Mouse (Mus musculus): ENCODE measurements around the gene Nhlrc4.

Gene Nhlrc4

DNA sequence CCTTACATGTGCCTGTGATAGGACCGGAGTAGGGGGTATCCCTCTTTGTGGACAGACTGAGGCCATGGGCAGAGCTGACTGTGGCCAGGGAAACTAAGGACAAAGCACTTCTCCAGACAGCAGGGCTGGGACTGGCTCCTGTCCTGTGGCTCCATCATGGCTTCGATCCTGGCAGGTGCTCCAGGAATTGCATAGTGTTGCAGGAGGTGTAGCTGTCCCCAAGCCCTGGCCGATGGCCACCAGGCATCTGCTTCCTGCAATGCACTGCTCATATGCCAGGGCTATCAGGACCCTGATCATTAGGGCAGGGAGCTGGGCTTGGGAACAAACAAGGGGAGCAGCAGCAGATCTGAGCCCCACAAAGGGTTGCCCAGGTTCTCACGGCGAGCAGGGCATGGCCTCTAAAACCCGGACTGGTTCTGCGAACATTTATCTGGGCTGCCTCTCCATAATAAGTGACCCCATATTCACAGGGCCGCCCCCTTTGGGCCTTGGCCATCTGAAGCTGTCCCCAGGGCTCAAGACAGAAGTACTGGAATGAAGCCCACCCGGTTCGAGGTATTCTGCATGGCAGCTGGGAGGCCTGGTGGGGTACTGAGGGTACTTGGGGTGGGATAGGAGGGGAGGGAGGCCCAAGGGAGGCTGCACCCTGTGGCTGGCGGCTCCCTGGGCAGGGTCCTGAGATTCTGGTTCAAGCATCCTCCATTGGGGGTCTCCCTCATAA, 14.2 kb upstream of the Nhlrc4 start:
- DNase-seq (ENCODE audit: inconsistent ontology term), result no peak

DNA sequence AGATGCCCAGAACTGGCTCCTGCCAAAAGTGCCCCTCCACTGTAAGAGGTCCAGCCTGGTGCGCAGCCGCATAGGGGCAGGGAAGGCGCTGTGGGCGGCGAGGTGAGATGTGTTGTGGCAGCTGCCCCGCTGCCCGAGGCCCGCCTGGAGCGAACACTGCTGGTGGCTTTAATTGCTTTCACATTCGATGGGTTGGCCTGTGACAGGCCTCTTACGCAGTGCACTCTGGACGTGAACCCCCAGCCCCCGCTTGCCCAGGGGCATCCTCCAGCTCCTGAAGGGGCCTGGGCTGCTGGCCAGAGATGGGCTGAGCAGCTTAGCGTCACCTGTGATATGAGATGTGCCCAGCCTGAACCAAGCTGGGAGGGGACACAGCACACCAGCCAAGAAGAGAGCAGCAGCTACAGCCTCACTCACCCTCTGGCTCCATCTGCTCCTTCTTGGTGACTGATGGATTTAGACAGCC, 12.9 kb upstream of the Nhlrc4 start:
- no peak for DNase-seq (ENCODE audit: inconsistent ontology term)

DNA sequence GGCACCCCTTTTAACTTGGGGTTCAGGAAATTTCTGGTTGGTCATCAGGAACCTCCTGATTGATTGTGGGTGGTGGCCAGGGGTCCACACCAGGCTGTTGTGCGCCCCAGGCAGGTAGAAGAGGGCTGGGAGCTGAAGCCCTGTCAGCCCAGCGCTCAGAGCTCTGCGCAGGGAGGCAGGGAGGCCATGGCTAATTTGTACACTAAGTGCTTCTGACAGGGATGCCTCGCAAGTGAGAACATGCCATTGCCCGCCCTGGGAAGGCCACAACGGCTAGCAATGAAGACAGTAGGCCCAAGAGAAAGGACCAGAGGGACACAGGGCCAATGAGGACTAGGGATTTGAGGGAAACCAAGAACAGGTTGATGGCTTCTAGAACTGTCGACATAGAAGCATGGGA, 11.9 kb upstream of the Nhlrc4 start:
- no peak for DNase-seq (ENCODE audit: inconsistent ontology term)

DNA sequence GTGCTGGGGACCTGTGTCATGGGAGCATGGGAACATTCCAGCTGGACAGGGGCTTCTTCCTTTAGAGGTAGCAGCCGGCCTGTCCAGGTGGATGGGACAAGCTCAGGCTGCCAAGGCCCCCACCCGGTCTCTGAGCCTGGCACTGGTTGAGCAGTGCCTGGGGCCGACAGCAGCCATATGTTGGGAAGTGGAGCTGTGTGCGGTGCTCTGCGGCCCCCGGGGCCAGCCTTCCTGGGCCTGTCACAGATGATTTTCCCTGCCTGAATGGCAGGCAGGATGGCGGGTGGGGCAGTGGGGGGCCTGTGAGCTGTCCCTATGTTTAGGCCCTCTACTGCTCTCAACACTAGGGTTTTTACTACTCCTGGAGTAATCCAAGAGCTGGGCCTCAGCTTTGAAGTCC, 11.4 kb upstream of the Nhlrc4 start:
- DNase-seq (ENCODE audit: inconsistent ontology term), result no peak

DNA sequence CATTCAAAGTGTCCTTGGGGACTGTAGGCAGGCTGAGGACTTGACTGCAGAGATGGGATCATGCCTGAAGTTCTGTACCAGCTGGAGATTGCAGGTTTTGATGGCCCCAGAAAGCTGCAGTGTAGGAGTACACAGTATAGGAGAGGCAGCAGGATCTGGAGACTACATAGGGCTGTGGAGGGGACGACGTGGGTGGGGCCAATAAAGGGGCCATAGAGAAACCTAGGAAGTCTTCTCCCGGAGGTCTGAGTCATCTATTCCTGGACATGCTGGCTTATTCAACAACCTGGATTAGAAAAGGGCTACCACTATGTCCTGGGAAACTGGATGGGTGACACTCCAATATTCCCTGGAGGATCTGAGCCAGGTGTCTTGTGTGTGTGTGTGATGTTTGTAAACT, 11.0 kb upstream of the Nhlrc4 start:
- no peak for DNase-seq (ENCODE audit: inconsistent ontology term)

DNA sequence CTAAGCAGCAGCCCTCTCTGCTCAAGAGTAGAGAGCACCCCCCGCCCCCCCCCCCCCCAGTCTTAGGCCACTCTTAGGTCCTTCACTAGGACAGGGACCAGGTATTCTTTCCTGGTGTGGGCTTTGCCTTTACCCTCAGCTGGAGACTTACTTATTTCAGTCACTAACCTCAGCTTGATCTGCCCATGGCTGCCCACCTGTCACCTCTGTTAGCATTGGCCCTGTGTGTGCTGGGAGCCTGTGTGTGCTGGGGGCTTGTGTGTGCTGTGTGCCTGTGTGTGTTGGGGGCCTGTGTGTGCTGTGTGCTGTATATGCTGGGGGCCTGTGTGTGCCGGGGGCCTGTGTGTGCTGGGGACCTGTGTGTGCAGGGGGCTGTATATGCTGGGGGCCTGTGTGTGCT, 9.9 kb upstream of the Nhlrc4 start:
- DNase-seq (ENCODE audit: inconsistent ontology term), result no peak

DNA sequence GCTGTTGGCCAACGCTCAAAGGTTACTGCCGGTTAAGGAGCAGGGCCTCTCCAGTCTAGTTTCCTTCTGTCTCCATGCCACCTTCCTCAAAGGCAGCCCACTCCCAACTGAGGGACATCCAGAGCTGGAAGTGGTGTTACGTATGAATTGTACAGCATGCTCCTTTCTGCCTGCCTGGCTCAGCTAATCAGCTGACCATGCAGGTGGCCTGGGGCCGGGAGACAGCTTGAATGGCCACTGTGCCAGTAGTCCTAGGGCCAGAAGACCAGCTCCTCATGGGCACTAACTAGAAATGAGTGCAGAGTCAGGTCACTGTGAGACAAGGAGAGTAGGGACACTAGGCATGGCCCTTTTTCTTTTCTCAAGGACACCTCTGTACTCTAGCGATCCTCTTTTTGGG, 8.4 kb upstream of the Nhlrc4 start:
- no peak for DNase-seq (ENCODE audit: inconsistent ontology term)

GRCm38 (mm10) chr17:25951803-25952623, 7.3 kb upstream of the Nhlrc4 start, which contains the start of gene A930017K11Rik:
Gene A930017K11Rik (minus strand): TSS chr17:25952565.
- DNase-seq (ENCODE audit: inconsistent ontology term), result no peak

GRCm38 (mm10) chr17:25951225-25951802, 6.6 kb upstream of the Nhlrc4 start:
- peak; percentile 50 for DNase-seq (ENCODE audit: inconsistent ontology term)

GRCm38 (mm10) chr17:25950706-25951105, 5.9 kb upstream of the Nhlrc4 start:
- DNase-seq (ENCODE audit: inconsistent ontology term), result no peak

DNA sequence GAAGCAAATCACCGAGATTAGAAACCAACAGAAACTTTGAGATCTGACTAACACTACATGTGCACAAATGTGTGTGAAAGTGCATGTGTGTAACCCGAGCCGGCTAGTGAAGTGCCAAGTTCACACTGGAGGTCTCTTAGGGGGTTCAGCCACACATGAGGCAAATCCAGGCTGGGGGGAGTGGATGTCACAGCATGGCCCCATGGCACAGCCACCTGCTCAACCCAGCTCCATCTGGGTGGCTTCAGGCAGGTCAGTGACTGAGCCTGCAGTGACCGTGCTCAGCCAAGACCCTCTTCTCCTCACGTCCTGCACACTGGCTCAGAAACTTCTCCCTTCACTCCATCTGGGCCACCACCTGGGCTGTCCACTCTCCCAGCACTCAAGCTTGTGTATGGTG, 5.2 kb upstream of the Nhlrc4 start:
- DNase-seq (ENCODE audit: inconsistent ontology term), result no peak

DNA sequence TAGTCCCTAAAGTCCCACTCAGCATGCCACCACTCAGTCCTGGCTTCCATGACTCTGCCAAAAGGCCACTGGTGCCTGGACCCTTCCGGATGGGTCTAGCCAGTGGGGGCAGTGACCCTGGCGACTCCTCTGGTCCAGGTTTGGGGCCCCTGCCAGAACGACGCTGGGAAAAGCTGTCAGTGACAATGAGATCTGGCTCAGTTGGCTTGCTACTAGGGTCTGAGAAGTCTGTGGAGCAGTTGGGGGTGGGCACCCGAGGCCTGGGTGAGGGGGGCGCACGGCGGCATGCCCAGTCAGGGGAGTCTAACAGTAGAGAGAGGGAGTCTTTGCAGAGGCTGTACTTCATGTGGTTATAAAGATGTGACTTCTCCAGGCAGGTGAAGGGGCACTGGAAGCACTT, 3.3 kb upstream of the Nhlrc4 start:
- no peak for DNase-seq (ENCODE audit: inconsistent ontology term)

DNA sequence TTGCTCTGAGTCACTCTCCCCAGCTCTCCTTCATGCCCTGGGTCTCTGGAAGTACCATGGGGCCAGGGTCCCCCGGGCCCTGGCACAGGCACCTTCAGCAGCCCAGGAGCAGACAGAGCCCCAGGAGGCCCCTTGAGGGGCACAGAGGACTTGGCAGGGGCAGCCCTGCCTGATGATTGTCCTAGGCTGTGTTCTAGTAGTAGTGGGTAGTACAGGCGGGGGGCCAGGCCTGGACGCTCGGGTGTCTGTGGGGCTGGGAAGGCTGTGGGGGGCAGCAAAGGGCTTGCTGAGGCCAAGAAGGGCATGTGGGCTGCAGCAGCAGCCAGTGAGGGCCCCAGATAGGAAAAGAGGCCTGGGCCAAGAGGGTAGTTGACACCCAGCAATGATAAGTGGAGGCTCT, 2.8 kb upstream of the Nhlrc4 start:
- no peak for DNase-seq (ENCODE audit: inconsistent ontology term)

DNA sequence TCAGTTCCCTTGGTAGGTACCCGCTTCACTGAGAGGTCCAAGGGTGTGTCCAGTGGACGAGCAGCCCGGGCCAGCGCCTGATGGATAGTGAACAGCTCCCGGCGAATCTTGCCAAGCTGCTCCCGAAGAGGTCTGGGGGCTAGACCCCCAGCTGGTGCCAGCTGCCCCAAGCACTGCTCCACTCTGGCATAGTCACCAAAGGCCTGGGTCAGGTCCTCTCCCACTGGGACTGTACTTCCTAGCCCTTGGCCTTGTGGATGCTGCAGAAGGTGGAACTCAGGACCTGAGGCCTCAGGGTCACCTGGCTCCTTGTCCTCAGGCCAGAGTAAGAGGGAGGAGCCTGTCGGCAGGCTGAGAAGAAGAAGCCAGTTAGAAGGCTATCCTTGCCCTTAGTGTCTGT, 2.1 kb upstream of the Nhlrc4 start:
- no peak for DNase-seq (ENCODE audit: inconsistent ontology term)

DNA sequence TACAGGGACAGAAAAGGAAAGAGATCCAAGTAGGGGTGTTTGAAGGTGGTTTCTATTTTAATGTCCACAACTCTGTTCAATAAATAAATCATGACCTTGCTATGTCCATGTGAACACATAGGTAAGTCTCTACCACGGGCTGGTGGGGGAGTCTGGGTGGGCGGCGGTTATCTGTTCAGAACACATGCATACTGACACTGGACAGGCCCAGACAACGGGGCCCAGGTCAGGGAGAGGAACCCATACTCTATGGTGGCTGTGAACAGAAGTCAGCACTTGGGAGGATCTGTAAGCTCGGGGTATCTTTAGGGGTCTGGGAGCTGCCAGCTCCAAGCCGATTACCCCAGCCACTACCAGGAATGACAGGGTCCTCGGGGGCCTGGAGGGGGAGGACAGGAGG, 1.6 kb upstream of the Nhlrc4 start:
- DNase-seq (ENCODE audit: inconsistent ontology term), result no peak

DNA sequence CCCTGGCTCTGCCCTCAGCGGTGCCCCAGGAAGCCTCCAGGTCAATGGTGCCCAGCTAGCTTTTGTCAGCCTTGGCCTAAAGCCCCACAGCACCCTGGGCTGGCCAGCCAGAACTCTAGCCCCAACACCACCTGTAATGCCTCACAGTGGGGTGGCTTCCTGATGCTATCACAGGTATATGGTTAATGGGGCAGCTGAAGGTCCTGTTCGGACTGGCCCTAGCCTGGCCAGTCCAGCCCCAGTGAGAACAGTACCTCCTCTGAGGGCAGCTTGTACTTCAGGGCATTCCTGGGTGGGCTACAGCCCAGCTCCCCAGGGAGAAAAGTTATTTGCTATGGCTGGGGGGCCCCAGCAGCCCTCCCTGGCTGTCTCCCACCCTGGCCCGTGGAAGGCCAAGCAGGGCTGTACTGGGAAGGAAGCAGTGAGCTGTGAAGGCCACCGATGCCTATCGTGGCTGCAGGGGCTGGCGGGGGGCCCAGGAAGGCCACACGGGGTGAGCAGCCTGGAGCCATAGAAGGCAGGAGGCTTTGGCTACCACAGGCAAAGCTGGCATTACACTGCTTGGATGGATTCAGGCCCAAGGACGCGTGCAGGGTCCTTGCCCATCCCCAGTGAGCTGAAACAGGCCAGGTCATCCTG, 875 bp upstream of the Nhlrc4 start:
- DNase-seq (ENCODE audit: inconsistent ontology term), result peak; percentile 62

DNA sequence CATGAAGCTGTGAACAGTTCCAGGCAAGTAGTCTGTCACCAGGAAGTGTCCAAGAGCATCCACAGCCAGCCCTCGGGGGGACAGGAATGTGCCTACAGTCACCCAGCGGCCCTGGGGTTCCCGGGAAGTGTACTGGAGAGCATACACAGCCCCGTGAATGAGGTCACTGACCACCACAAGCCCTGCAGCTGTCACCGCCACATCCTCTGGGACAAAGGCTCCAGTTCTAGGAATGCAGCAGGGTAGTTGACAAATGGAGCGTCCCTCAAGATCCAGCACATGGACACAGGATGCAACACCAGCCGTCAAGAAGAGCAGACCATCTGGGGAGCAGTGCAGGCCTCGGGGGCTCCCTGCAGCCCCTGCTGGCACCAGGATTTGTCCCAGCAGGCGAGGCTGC, 992 bp downstream of the Nhlrc4 start:
- DNase-seq (ENCODE audit: inconsistent ontology term), result peak; percentile 32

- DNase-seq (ENCODE audit: inconsistent ontology term), result no peak
Measured at GRCm38 (mm10) chr17:25943221-25943620, 1.5 kb downstream of the Nhlrc4 start.

- DNase-seq (ENCODE audit: inconsistent ontology term), result no peak
Measured at GRCm38 (mm10) chr17:25942597-25943151, 2.1 kb downstream of the Nhlrc4 start.

DNA sequence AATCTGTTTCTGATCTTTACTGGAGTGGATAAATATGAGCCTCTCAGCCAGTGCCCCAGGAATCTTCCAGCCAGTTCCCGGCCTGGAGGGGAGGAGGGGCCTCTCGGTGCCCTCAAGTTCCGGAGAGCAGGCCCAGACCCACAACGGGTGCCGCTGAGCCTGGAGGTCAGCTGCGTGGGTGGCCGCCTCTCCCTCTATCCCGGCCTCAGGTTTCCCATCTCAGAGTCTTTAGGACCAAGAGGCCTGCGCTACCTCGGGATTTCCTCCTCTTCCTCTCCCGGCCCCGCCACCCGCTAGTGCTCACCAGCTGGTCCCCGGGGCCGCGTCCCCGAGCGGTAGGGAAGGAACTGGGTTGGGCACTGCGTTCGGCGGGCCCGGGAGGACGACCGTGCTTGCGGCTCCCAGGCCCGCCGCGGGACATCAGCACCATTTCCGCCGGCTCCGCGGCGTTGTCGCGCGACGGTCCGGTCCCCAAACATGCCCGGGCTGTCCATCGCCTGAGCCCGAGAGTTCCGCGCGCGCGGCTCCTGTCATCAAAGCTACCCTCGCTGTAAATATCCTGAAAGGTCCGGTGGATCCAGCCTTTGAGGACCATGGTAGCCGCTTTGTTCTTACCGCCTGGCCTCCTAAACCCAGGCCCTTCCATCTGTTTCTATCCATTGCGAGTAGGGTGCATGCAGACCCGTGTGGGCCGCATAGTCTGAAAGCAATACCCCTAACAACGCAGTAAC, 3.1 kb downstream of the Nhlrc4 start:
- peak; percentile 85 for DNase-seq (ENCODE audit: inconsistent ontology term)

- DNase-seq (ENCODE audit: inconsistent ontology term), result no peak
Measured at GRCm38 (mm10) chr17:25934526-25934925, 10.2 kb downstream of the Nhlrc4 start.

All from Muller cell, postnatal 12 days (primary cell).